Mouse (Mus musculus) heart, embryonic 14.5 days (tissue): ENCODE results near the gene Man1a. TPM values are rescaled to one million over a fixed set of nuclear protein-coding genes. Genes with fewer than 3 reads are reported as not detected.

ENCODE experiments used
- ATAC-seq: fragments of 200-750 bp; cut with Nextera tagmentation; 2 replicates; pipeline ENCODE4 v1.8.0; 2017; ENCODE audit warnings: low read depth, moderate TSS enrichment; ENCODE audit not compliant: insufficient number of reproducible peaks, insufficient read depth, low FRiP score
- H3K27ac ChIP-seq, 2 experiments: fragments of 200-500 bp in 1 of 2; fragments of 300-500 bp in 1 of 2; sonication (generic) in 1 of 2; replicated peaks in 1 of 2; 2 replicates each; pipeline ENCODE4 v1.5.1; 2012 to 2014; ENCODE audit warnings: low read depth in 2 of 2, low read length in 2 of 2, control low read depth in 1 of 2, mild to moderate bottlenecking in 1 of 2, mixed read lengths in 1 of 2; ENCODE audit not compliant: control insufficient read depth in 1 of 2, insufficient read depth in 1 of 2
- H3K27me3 ChIP-seq: fragments of 300-500 bp; sonication (generic); 2 replicates; pipeline ENCODE4 v1.6.1; 2014; ENCODE audit warnings: mild to moderate bottlenecking, low read length, control low read depth; ENCODE audit not compliant: control insufficient read depth, insufficient read depth
- H3K36me3 ChIP-seq: fragments of 300-500 bp; sonication (generic); 2 replicates; pipeline ENCODE4 v1.6.1; 2014; ENCODE audit warnings: mild to moderate bottlenecking, control low read depth, low read length, mixed read lengths; ENCODE audit not compliant: control insufficient read depth, insufficient read depth
- H3K4me1 ChIP-seq, 2 experiments: fragments of 200-500 bp in 1 of 2; fragments of 300-500 bp in 1 of 2; sonication (generic) in 1 of 2; 2 replicates each; pipeline ENCODE4 v1.6.1; 2012 to 2014; ENCODE audit warnings: low read length in 2 of 2, control low read depth in 1 of 2, mixed read lengths in 1 of 2; ENCODE audit not compliant: control insufficient read depth in 2 of 2, insufficient read depth in 2 of 2
- H3K4me2 ChIP-seq: fragments of 300-500 bp; sonication (generic); 2 replicates; pipeline ENCODE4 v1.6.1; 2014; ENCODE audit warnings: mild to moderate bottlenecking, low read length
- H3K4me3 ChIP-seq, 2 experiments: fragments of 200-500 bp in 1 of 2; fragments of 300-500 bp in 1 of 2; sonication (generic) in 1 of 2; 2 replicates each; pipeline ENCODE4 v1.5.1; 2012 to 2014; ENCODE audit warnings: low read length in 2 of 2, mild to moderate bottlenecking in 2 of 2, control low read depth in 1 of 2, low read depth in 1 of 2, moderate library complexity in 1 of 2; ENCODE audit not compliant: control insufficient read depth in 1 of 2, insufficient read depth in 1 of 2
- H3K9ac ChIP-seq: fragments of 300-500 bp; sonication (generic); 2 replicates; pipeline ENCODE4 v1.6.1; 2014; ENCODE audit warnings: mild to moderate bottlenecking, low read length
- H3K9me3 ChIP-seq: fragments of 300-500 bp; sonication (generic); 2 replicates; pipeline ENCODE4 v1.6.1; 2016; ENCODE audit warnings: low read length, control low read depth; ENCODE audit not compliant: control insufficient read depth
- WGBS: fragments of 180-500 bp; shearing (Covaris S2); extraction: QIAGEN DNeasy Blood & Tissue Kit; methylation state at CpG from one replicate; pipeline ENCODE4 v1.1.7; 2014; 5-methylcytosine and 5-hydroxymethylcytosine counted together
- polyA plus RNA-seq: library from polyadenylated mRNA; unstranded; fragments of >200 nt; fragmentation: Nextera tagmentation; extraction: Ambion mirVana; gene quantifications from 2 replicates; pipeline ENCODE4 v1.2.1, GENCODE M21; 2014

The Man1a gene
- polyA plus RNA-seq, 1 experiment from 2014 or later = 8.1 TPM

GRCm38 (mm10) chr10:54061159-54061558, 15.2 kb downstream of the Man1a start:
- Histone ChIP-seq H3K27me3 (no peaks in the 10 kb centered on the region), H3K9me3 (no peaks in the 10 kb centered on the region), H3K4me2 (no peak overlapping the region), H3K4me3 (no peak overlapping the region), H3K27ac (no peak overlapping the region), H3K36me3 (peaks cover 11% of the 10 kb centered on the region; the same call in 1 of the 2 replicates), H3K4me1 (peaks cover 10 to 28% of the 10 kb centered on the region in 2 experiments), H3K9ac (no peak overlapping the region)
- no peak for ATAC-seq
- 96% methylated on average over 4 of the region's 4 CpGs for WGBS

GRCm38 (mm10) chr10:54060587-54060986, 15.8 kb downstream of the Man1a start:
- no peak for ATAC-seq
- Histone ChIP-seq H3K27ac (no peak overlapping the region), H3K4me1 (peaks cover 10 to 28% of the 10 kb centered on the region in 2 experiments), H3K4me2 (no peak overlapping the region), H3K9me3 (no peaks in the 10 kb centered on the region), H3K36me3 (peaks cover 11% of the 10 kb centered on the region; the same call in 1 of the 2 replicates), H3K9ac (no peak overlapping the region), H3K4me3 (no peak overlapping the region), H3K27me3 (no peaks in the 10 kb centered on the region)
- WGBS = 56% methylated on average over 7 of the region's 7 CpGs

GRCm38 (mm10) chr10:54059679-54060249, 16.6 kb downstream of the Man1a start:
- Histone ChIP-seq H3K4me1 (peaks cover 10 to 28% of the 10 kb centered on the region in 2 experiments), H3K4me3 (no peak overlapping the region), H3K27me3 (no peaks in the 10 kb centered on the region), H3K9ac (0 out of 2 replicates have a peak overlapping the region, but pooled peaks have one; percentile 42), H3K9me3 (no peaks in the 10 kb centered on the region), H3K36me3 (peaks cover 11% of the 10 kb centered on the region; the same call in 1 of the 2 replicates), H3K4me2 (peak overlapping the region; percentile 24), H3K27ac (no peak overlapping the region)
- 42% methylated on average over 6 of the region's 6 CpGs for WGBS
- no peak for ATAC-seq

GRCm38 (mm10) chr10:54059092-54059496, 17.3 kb downstream of the Man1a start:
- Histone ChIP-seq H3K4me3 (no peak overlapping the region), H3K9ac (no peak overlapping the region), H3K4me2 (peak overlapping the region; percentile 14; the same call in 1 of the 2 replicates), H3K9me3 (no peaks in the 10 kb centered on the region), H3K36me3 (peaks cover 11% of the 10 kb centered on the region; the same call in 1 of the 2 replicates), H3K27ac (no peak overlapping the region), H3K4me1 (peaks cover 10 to 28% of the 10 kb centered on the region in 2 experiments), H3K27me3 (no peaks in the 10 kb centered on the region)
- 1% methylated on average over 3 of the region's 3 CpGs for WGBS
- ATAC-seq = peak; percentile 66; the same call in 1 of the 2 replicates

- ATAC-seq = no peak
- no peaks in the 10 kb centered on the region for H3K27me3 ChIP-seq
- H3K4me3 ChIP-seq = no peak overlapping the region
- peaks cover 10 to 28% of the 10 kb centered on the region in 2 experiments for H3K4me1 ChIP-seq
- H3K27ac ChIP-seq = no peak overlapping the region
- 0 out of 2 replicates have a peak overlapping the region, but pooled peaks have one; percentile 14 for H3K4me2 ChIP-seq
- H3K9ac ChIP-seq = no peak overlapping the region
- H3K36me3 ChIP-seq = peaks cover 11% of the 10 kb centered on the region; the same call in 1 of the 2 replicates
- WGBS = 46% methylated on average over 3 of the region's 3 CpGs
- no peaks in the 10 kb centered on the region for H3K9me3 ChIP-seq
Measured at GRCm38 (mm10) chr10:54058657-54059056, 17.8 kb downstream of the Man1a start.

GRCm38 (mm10) chr10:54054188-54054587, 22.2 kb downstream of the Man1a start:
- no peaks in the 10 kb centered on the region for H3K27me3 ChIP-seq
- H3K4me2 ChIP-seq = no peak overlapping the region
- H3K36me3 ChIP-seq = no peaks in the 10 kb centered on the region
- H3K4me3 ChIP-seq = no peak overlapping the region
- 78% methylated on average over 4 of the region's 4 CpGs for WGBS
- no peak overlapping the region for H3K9ac ChIP-seq
- H3K27ac ChIP-seq = no peak overlapping the region
- no peaks in the 10 kb centered on the region for H3K9me3 ChIP-seq
- no peak for ATAC-seq
- H3K4me1 ChIP-seq = peaks cover 6 to 8% of the 10 kb centered on the region in 2 experiments

GRCm38 (mm10) chr10:54047885-54048284, 28.5 kb downstream of the Man1a start:
- Histone ChIP-seq H3K27ac (no peak overlapping the region), H3K36me3 (no peaks in the 10 kb centered on the region), H3K27me3 (no peaks in the 10 kb centered on the region), H3K4me3 (no peak overlapping the region), H3K4me1 (no peaks in the 10 kb centered on the region), H3K9me3 (no peaks in the 10 kb centered on the region), H3K4me2 (no peak overlapping the region), H3K9ac (no peak overlapping the region)
- 80% methylated on average over 4 of the region's 4 CpGs for WGBS
- no peak for ATAC-seq

GRCm38 (mm10) chr10:54043358-54043757, 33.1 kb downstream of the Man1a start:
- Histone ChIP-seq H3K27ac (no peak overlapping the region), H3K4me1 (peaks cover 14 to 29% of the 10 kb centered on the region in 2 experiments), H3K36me3 (no peaks in the 10 kb centered on the region), H3K9me3 (no peaks in the 10 kb centered on the region), H3K4me3 (no peak overlapping the region), H3K27me3 (no peaks in the 10 kb centered on the region), H3K4me2 (no peak overlapping the region), H3K9ac (no peak overlapping the region)
- no peak for ATAC-seq
- 35% methylated on average over 3 of the region's 3 CpGs for WGBS
